Mouse (Mus musculus): ENCODE data around the gene Ap3m1. TPM values are rescaled to one million over a fixed set of nuclear protein-coding genes. Genes with fewer than 3 reads are reported as not detected.

Gene Ap3m1
- total RNA-seq, 1 experiment = 48.5 TPM

DNA sequence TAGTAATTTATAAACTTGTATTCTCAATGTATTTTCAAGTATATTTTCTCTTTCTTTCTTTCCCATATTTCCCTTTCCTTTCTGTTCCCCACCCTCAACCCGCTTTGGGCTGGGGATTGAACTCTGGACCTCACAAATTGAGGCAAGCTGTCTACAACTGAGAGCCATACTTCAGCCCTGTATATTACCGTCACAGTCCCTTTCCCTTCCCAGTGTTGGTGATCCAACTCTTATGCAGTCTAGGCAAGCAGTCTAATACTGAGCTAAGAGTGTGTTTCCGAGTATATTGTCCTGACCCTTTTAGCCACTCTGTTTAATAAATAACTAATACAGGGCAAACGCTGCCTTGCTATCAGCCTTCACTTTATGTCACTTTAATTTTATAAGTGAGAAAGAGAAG, 52.7 kb downstream of the Ap3m1 start:
- Histone ChIP-seq H3K27ac (ENCODE audit: insufficient read depth, low read depth, low read length, poor library complexity, severe bottlenecking) (no peak overlapping the region), H3K9ac (ENCODE audit: insufficient read depth, low read depth, low read length, poor library complexity, severe bottlenecking) (no peak overlapping the region), H3K4me3 (ENCODE audit: insufficient read depth in 1 of 2, low read depth in 1 of 2, low read length in 2 of 2, poor library complexity in 1 of 2, severe bottlenecking in 1 of 2) (no peak overlapping the region), H3K36me3 (ENCODE audit: control insufficient read depth, insufficient read depth, low read length, poor library complexity, severe bottlenecking) (peaks cover 4% of the 10 kb centered on the region; the same call in 1 of the 2 replicates), H3K9me3 (ENCODE audit: control insufficient read depth, insufficient read depth, low read depth, low read length) (no peaks in the 10 kb centered on the region), H3K4me1 (ENCODE audit: control insufficient read depth in 2 of 2, insufficient read depth in 2 of 2, low read length in 2 of 2, poor library complexity in 1 of 2) (no peaks in the 10 kb centered on the region)
- in situ Hi-C loops (cut with MboI; ENCODE audit: low sequenced_read_pairs in 2 of 2, unreplicated experiment in 2 of 2) = no loop called here
- DNase-seq (ENCODE audit: low read depth, low spot score) = no peak
- TF ChIP-seq ZC3H11A (IDR thresholded peaks at IDR 0.05; ENCODE audit: borderline replicate concordance, low read depth, low read length) (no peak), ZNF384 (IDR thresholded peaks at IDR 0.05; ENCODE audit: low read depth, low read length) (no peak)

DNA sequence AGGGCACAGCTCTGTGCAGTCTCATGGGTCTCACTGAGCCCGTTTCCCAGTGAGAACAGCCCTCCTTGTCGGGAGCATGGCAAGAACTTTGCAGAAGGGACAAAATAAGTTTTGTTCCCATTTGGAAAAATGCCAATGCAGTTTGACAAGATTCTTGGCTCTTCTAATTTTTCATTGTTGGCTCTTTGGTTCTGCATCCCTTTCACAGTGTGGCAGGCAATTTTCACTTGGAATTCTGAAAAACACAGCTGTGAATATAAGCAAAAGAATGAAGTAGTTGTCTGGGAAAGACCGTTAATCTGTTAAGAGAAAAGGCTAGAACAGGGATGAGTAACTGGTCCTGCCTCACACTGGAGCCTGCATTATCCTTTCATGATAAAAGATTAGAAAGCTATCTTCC, 54.8 kb downstream of the Ap3m1 start:
- H3K27ac ChIP-seq (ENCODE audit: insufficient read depth, low read depth, low read length, poor library complexity, severe bottlenecking) = no peak overlapping the region
- no peak for TF ChIP-seq HCFC1 (IDR thresholded peaks at IDR 0.05; ENCODE audit: borderline replicate concordance, insufficient read depth, low read length)
- no peak for TF ChIP-seq CHD2 (IDR thresholded peaks at IDR 0.05; ENCODE audit: low read depth, low read length)
- no peak for TF ChIP-seq ZC3H11A (IDR thresholded peaks at IDR 0.05; ENCODE audit: borderline replicate concordance, low read depth, low read length)
- no peak for TF ChIP-seq MAFK (IDR thresholded peaks at IDR 0.05; ENCODE audit: insufficient read depth, low read depth, low read length)
- no peak for TF ChIP-seq ZNF384 (IDR thresholded peaks at IDR 0.05; ENCODE audit: low read depth, low read length)
- H3K9ac ChIP-seq (ENCODE audit: insufficient read depth, low read depth, low read length, poor library complexity, severe bottlenecking) = no peak overlapping the region
- H3K9me3 ChIP-seq (ENCODE audit: control insufficient read depth, insufficient read depth, low read depth, low read length) = no peaks in the 10 kb centered on the region
- H3K4me3 ChIP-seq (ENCODE audit: insufficient read depth in 1 of 2, low read depth in 1 of 2, low read length in 2 of 2, poor library complexity in 1 of 2, severe bottlenecking in 1 of 2) = no peak overlapping the region
- no peak for DNase-seq (ENCODE audit: low read depth, low spot score)
- in situ Hi-C loops (cut with MboI; ENCODE audit: low sequenced_read_pairs in 2 of 2, unreplicated experiment in 2 of 2) = no loop called here
- H3K4me1 ChIP-seq (ENCODE audit: control insufficient read depth in 2 of 2, insufficient read depth in 2 of 2, low read length in 2 of 2, poor library complexity in 1 of 2) = no peaks in the 10 kb centered on the region
- peaks cover 4% of the 10 kb centered on the region; the same call in 1 of the 2 replicates for H3K36me3 ChIP-seq (ENCODE audit: control insufficient read depth, insufficient read depth, low read length, poor library complexity, severe bottlenecking)

DNA sequence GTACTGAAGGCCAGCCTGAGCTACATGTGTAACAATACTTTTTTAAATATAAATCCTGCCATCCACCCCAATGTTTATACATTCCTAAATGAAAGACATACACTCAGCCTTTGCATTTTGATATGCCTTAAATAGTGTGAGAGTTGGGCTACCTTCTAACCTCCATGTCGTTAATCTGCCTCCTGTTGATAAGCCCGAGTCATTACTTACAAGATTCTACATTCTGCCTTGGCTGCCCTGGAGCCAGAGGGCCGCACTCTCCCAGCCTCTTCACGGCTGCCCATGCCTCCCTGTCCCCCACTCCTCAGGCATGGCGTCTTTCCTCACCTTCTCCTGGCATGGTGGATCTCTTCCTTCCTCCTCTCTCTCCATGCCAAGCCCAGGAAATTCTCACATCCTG, 55.9 kb downstream of the Ap3m1 start:
- H3K27ac ChIP-seq (ENCODE audit: insufficient read depth, low read depth, low read length, poor library complexity, severe bottlenecking) = no peak overlapping the region
- no peak overlapping the region for H3K4me3 ChIP-seq (ENCODE audit: insufficient read depth in 1 of 2, low read depth in 1 of 2, low read length in 2 of 2, poor library complexity in 1 of 2, severe bottlenecking in 1 of 2)
- DNase-seq (ENCODE audit: low read depth, low spot score) = no peak
- no peaks in the 10 kb centered on the region for H3K4me1 ChIP-seq (ENCODE audit: control insufficient read depth in 2 of 2, insufficient read depth in 2 of 2, low read length in 2 of 2, poor library complexity in 1 of 2)
- peaks cover 4% of the 10 kb centered on the region; the same call in 1 of the 2 replicates for H3K36me3 ChIP-seq (ENCODE audit: control insufficient read depth, insufficient read depth, low read length, poor library complexity, severe bottlenecking)
- H3K9ac ChIP-seq (ENCODE audit: insufficient read depth, low read depth, low read length, poor library complexity, severe bottlenecking) = no peak overlapping the region
- no peaks in the 10 kb centered on the region for H3K9me3 ChIP-seq (ENCODE audit: control insufficient read depth, insufficient read depth, low read depth, low read length)
- in situ Hi-C loops (cut with MboI; ENCODE audit: low sequenced_read_pairs in 2 of 2, unreplicated experiment in 2 of 2) = no loop called here
- TF ChIP-seq ZC3H11A (IDR thresholded peaks at IDR 0.05; ENCODE audit: borderline replicate concordance, low read depth, low read length) = no peak
- TF ChIP-seq MAFK (IDR thresholded peaks at IDR 0.05; ENCODE audit: insufficient read depth, low read depth, low read length) = no peak
- no peak for TF ChIP-seq HCFC1 (IDR thresholded peaks at IDR 0.05; ENCODE audit: borderline replicate concordance, insufficient read depth, low read length)
- no peak for TF ChIP-seq CHD2 (IDR thresholded peaks at IDR 0.05; ENCODE audit: low read depth, low read length)
- TF ChIP-seq ZNF384 (IDR thresholded peaks at IDR 0.05; ENCODE audit: low read depth, low read length) = no peak

DNA sequence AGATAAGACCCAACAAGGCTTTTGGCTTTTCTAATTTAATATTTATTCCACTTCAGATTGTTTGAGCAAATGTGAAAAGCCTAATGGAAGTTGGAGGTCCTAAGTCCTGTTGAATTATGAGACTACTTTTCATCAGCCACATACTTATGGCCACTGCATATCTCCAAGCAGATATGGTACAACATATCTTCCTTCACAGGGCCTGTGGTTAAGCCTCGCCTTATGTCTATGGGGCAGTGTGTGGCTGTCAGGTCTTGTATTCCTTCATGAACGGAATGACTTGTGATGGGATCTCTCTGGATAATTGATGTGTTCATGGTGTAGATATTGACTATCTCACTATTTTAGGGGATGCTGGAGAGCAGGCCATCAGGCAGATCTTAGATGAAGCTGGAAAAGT, 56.8 kb downstream of the Ap3m1 start:
- TF ChIP-seq HCFC1 (IDR thresholded peaks at IDR 0.05; ENCODE audit: borderline replicate concordance, insufficient read depth, low read length) (no peak), ZNF384 (IDR thresholded peaks at IDR 0.05; ENCODE audit: low read depth, low read length) (no peak), MAFK (IDR thresholded peaks at IDR 0.05; ENCODE audit: insufficient read depth, low read depth, low read length) (no peak), CHD2 (IDR thresholded peaks at IDR 0.05; ENCODE audit: low read depth, low read length) (no peak), ZC3H11A (IDR thresholded peaks at IDR 0.05; ENCODE audit: borderline replicate concordance, low read depth, low read length) (no peak)
- in situ Hi-C loops (cut with MboI; ENCODE audit: low sequenced_read_pairs in 2 of 2, unreplicated experiment in 2 of 2) = no loop called here
- Histone ChIP-seq H3K4me1 (ENCODE audit: control insufficient read depth in 2 of 2, insufficient read depth in 2 of 2, low read length in 2 of 2, poor library complexity in 1 of 2) (no peaks in the 10 kb centered on the region), H3K9ac (ENCODE audit: insufficient read depth, low read depth, low read length, poor library complexity, severe bottlenecking) (no peak overlapping the region), H3K4me3 (ENCODE audit: insufficient read depth in 1 of 2, low read depth in 1 of 2, low read length in 2 of 2, poor library complexity in 1 of 2, severe bottlenecking in 1 of 2) (no peak overlapping the region), H3K27ac (ENCODE audit: insufficient read depth, low read depth, low read length, poor library complexity, severe bottlenecking) (no peak overlapping the region), H3K36me3 (ENCODE audit: control insufficient read depth, insufficient read depth, low read length, poor library complexity, severe bottlenecking) (no peaks in the 10 kb centered on the region), H3K9me3 (ENCODE audit: control insufficient read depth, insufficient read depth, low read depth, low read length) (no peaks in the 10 kb centered on the region)
- DNase-seq (ENCODE audit: low read depth, low spot score) = no peak

DNA sequence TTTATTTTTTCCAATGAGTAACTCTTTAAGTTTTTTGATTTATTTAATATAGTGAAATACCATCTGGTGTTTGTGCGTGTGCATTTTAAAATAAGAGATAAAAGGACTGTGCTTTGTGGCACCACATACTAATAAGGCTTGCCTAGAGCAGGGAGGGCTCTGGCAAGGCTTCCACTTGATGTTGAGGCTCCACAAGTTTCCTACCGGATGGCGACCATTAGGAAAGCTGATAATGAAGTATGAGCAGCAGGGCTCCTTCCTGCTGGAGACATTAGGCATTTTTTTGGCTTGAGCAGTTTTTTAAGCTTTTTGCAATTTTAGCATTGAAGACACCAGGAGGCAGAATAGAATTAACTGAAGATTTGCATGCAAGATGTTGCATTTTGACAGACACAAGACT, 57.8 kb downstream of the Ap3m1 start:
- Histone ChIP-seq H3K9ac (ENCODE audit: insufficient read depth, low read depth, low read length, poor library complexity, severe bottlenecking) (no peak overlapping the region), H3K4me1 (ENCODE audit: control insufficient read depth in 2 of 2, insufficient read depth in 2 of 2, low read length in 2 of 2, poor library complexity in 1 of 2) (no peaks in the 10 kb centered on the region), H3K4me3 (ENCODE audit: insufficient read depth in 1 of 2, low read depth in 1 of 2, low read length in 2 of 2, poor library complexity in 1 of 2, severe bottlenecking in 1 of 2) (no peak overlapping the region), H3K27ac (ENCODE audit: insufficient read depth, low read depth, low read length, poor library complexity, severe bottlenecking) (no peak overlapping the region), H3K36me3 (ENCODE audit: control insufficient read depth, insufficient read depth, low read length, poor library complexity, severe bottlenecking) (no peaks in the 10 kb centered on the region), H3K9me3 (ENCODE audit: control insufficient read depth, insufficient read depth, low read depth, low read length) (no peaks in the 10 kb centered on the region)
- no peak for DNase-seq (ENCODE audit: low read depth, low spot score)
- in situ Hi-C loops (cut with MboI; ENCODE audit: low sequenced_read_pairs in 2 of 2, unreplicated experiment in 2 of 2) = no loop called here
- TF ChIP-seq ZC3H11A (IDR thresholded peaks at IDR 0.05; ENCODE audit: borderline replicate concordance, low read depth, low read length) (no peak), CHD2 (IDR thresholded peaks at IDR 0.05; ENCODE audit: low read depth, low read length) (no peak)
